Mouse (Mus musculus): ENCODE results near the gene Phkg1.
"Not testable (repeated sequence)": the region's sequence is repeated elsewhere in the genome, so short reads cannot be mapped to it uniquely, and the experiment has no call there.

DNA sequence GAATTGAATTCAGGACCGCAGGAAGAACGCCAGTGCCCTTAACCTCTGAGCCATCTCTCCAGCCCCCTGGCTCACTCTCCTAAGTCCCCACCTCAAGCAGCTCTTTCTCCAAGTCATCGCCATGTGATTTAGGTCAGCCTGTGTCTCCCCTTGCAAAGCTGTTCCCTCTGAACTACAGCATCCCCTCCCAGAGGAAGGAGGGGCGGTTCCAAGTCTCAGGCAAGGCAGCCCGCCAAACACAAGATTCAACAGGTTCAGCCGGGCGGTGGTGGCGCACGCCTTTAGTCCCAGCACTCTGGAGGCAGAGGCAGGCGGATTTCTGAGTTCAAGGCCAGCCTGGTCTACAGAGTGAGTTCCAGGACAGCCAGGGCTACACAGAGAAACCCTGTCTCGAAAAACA lies 17.1 kb upstream of the Phkg1 start:
- not testable (repeated sequence) for TF ChIP-seq CTCF (IDR thresholded peaks at IDR 0.05; ENCODE audit: low read depth); EP300 (optimal IDR thresholded peaks at IDR 0.05)

All from stomach, postnatal 0 days (tissue).